Mouse (Mus musculus) neural tube, embryonic 11.5 days (tissue): ENCODE results near the gene Olfr419. TPM values are rescaled to one million over a fixed set of nuclear protein-coding genes. Genes with fewer than 3 reads are reported as not detected.

ENCODE experiments used
- ATAC-seq: fragments of 200-750 bp; cut with Nextera tagmentation; 2 replicates; pipeline ENCODE4 v1.8.0; 2017; ENCODE audit warnings: moderate number of reproducible peaks, mild to moderate bottlenecking, moderate TSS enrichment, moderate library complexity; ENCODE audit not compliant: insufficient read depth, low FRiP score, low TSS enrichment
- DNase-seq: peaks from one replicate; pipeline ENCODE4 v3.0.0-alpha.2; 2015; ENCODE audit warnings: low spot score
- H3K27ac ChIP-seq: fragments of 300-500 bp; sonication (generic); 2 replicates; pipeline ENCODE4 v1.5.1; 2014; ENCODE audit warnings: low read depth, mild to moderate bottlenecking, low read length
- H3K27me3 ChIP-seq: fragments of 300-500 bp; sonication (generic); 2 replicates; pipeline ENCODE4 v1.6.1; 2014; ENCODE audit warnings: mild to moderate bottlenecking, low read length, mixed read lengths; ENCODE audit not compliant: control insufficient read depth, insufficient read depth
- H3K36me3 ChIP-seq: fragments of 300-500 bp; sonication (generic); 2 replicates; pipeline ENCODE4 v1.6.1; 2014; ENCODE audit warnings: mild to moderate bottlenecking, low read length, moderate library complexity, mixed read lengths; ENCODE audit not compliant: control insufficient read depth, insufficient read depth
- H3K4me1 ChIP-seq: fragments of 300-500 bp; sonication (generic); 2 replicates; pipeline ENCODE4 v1.6.1; 2014; ENCODE audit warnings: low read length, mixed read lengths; ENCODE audit not compliant: control insufficient read depth, insufficient read depth
- H3K4me2 ChIP-seq: fragments of 300-500 bp; sonication (generic); 2 replicates; pipeline ENCODE4 v1.6.1; 2014; ENCODE audit warnings: low read depth, mild to moderate bottlenecking, moderate library complexity
- H3K4me3 ChIP-seq: fragments of 300-500 bp; sonication (generic); 2 replicates; pipeline ENCODE4 v1.5.1; 2014; ENCODE audit warnings: low read depth, low read length
- H3K9ac ChIP-seq: fragments of 300-500 bp; sonication (generic); 2 replicates; pipeline ENCODE4 v1.6.1; 2014; ENCODE audit warnings: mild to moderate bottlenecking, low read length
- H3K9me3 ChIP-seq: fragments of 300-500 bp; sonication (generic); 2 replicates; pipeline ENCODE4 v1.6.1; 2016; ENCODE audit warnings: low read length; ENCODE audit not compliant: control insufficient read depth
- WGBS: fragments of 180-500 bp; shearing (Covaris S2); extraction: QIAGEN DNeasy Blood & Tissue Kit; methylation state at CpG from one replicate; pipeline ENCODE4 v1.1.7; 2014; 5-methylcytosine and 5-hydroxymethylcytosine counted together
- polyA plus RNA-seq: library from polyadenylated mRNA; unstranded; fragments of >200 nt; fragmentation: Nextera tagmentation; extraction: Ambion mirVana; gene quantifications from 2 replicates; pipeline ENCODE4 v1.2.1, GENCODE M21; 2014

The Olfr419 gene
- polyA plus RNA-seq, 1 experiment from 2014 or later: not detected

GRCm38 (mm10) chr1:174216528-174217204 lies 35.2 kb downstream of the Olfr419 start:
- Histone ChIP-seq H3K27ac (no peak overlapping the region), H3K36me3 (no peaks in the 10 kb centered on the region), H3K4me2 (no peak overlapping the region), H3K4me3 (no peak overlapping the region), H3K9me3 (no peaks in the 10 kb centered on the region), H3K9ac (no peak overlapping the region), H3K27me3 (no peaks in the 10 kb centered on the region), H3K4me1 (no peaks in the 10 kb centered on the region)
- WGBS: 91% methylated on average over 8 of the region's 8 CpGs
- ATAC-seq (no peak), DNase-seq (no peak)

- no peaks in the 10 kb centered on the region for H3K4me1 ChIP-seq
- H3K9ac ChIP-seq: no peak overlapping the region
- H3K9me3 ChIP-seq: no peaks in the 10 kb centered on the region
- H3K4me2 ChIP-seq: no peak overlapping the region
- WGBS: 84% methylated on average over 8 of the region's 8 CpGs
- ATAC-seq (no peak), DNase-seq (no peak)
- no peaks in the 10 kb centered on the region for H3K27me3 ChIP-seq
- no peak overlapping the region for H3K27ac ChIP-seq
- no peaks in the 10 kb centered on the region for H3K36me3 ChIP-seq
- H3K4me3 ChIP-seq: no peak overlapping the region
These were observed 36.4 kb downstream of the Olfr419 start for GRCm38 (mm10) chr1:174215270-174216038.

GRCm38 (mm10) chr1:174212286-174212685 lies 39.6 kb downstream of the Olfr419 start:
- H3K4me2 ChIP-seq: no peak overlapping the region
- H3K27me3 ChIP-seq: no peaks in the 10 kb centered on the region
- no peaks in the 10 kb centered on the region for H3K4me1 ChIP-seq
- ATAC-seq: no peak
- no peak overlapping the region for H3K9ac ChIP-seq
- no peak for DNase-seq
- H3K27ac ChIP-seq: no peak overlapping the region
- no peaks in the 10 kb centered on the region for H3K36me3 ChIP-seq
- H3K9me3 ChIP-seq: no peaks in the 10 kb centered on the region
- no peak overlapping the region for H3K4me3 ChIP-seq
- WGBS: 81% methylated on average over 5 of the region's 5 CpGs

- no peak for ATAC-seq
- Histone ChIP-seq H3K4me1 (no peaks in the 10 kb centered on the region), H3K9me3 (no peaks in the 10 kb centered on the region), H3K4me3 (no peak overlapping the region), H3K4me2 (no peak overlapping the region), H3K36me3 (no peaks in the 10 kb centered on the region), H3K27ac (no peak overlapping the region), H3K9ac (no peak overlapping the region), H3K27me3 (no peaks in the 10 kb centered on the region)
- WGBS: 84% methylated on average over 7 of the region's 7 CpGs
- no peak for DNase-seq
These were observed 47.2 kb downstream of the Olfr419 start for GRCm38 (mm10) chr1:174204699-174205098.

Other genes starting within 250 kb of the Olfr419 start
- not detected in 2 replicates for gene Ifi205, start 220.3 kb downstream of the Olfr419 start, polyA plus RNA-seq
- gene Olfr433, start 211.4 kb downstream of the Olfr419 start, polyA plus RNA-seq: not detected in 2 replicates
- not detected in 2 replicates for gene Olfr432, start 202.9 kb downstream of the Olfr419 start, polyA plus RNA-seq
- not detected in 2 replicates for gene Olfr430, start 185.5 kb downstream of the Olfr419 start, polyA plus RNA-seq
- not detected in 2 replicates for gene Olfr429, start 167.7 kb downstream of the Olfr419 start, polyA plus RNA-seq
- not detected in 2 replicates for gene Olfr427, start 155.2 kb downstream of the Olfr419 start, polyA plus RNA-seq
- gene Olfr231, start 130.9 kb downstream of the Olfr419 start, polyA plus RNA-seq: not detected in 2 replicates
- gene Olfr424, start 120.5 kb downstream of the Olfr419 start, polyA plus RNA-seq: not detected in 2 replicates
- not detected in 2 replicates for gene Olfr420, start 96.4 kb downstream of the Olfr419 start, polyA plus RNA-seq
- 2.5 TPM in 2 replicates for gene Spta1, start 79.3 kb downstream of the Olfr419 start, polyA plus RNA-seq
- gene Mptx1, start 78.5 kb upstream of the Olfr419 start, polyA plus RNA-seq: not detected in 2 replicates
- not detected in 2 replicates for gene Olfr417, start 113.1 kb upstream of the Olfr419 start, polyA plus RNA-seq
- not detected in 2 replicates for gene Olfr248, start 139.0 kb upstream of the Olfr419 start, polyA plus RNA-seq
- not detected in 2 replicates for gene Olfr414, start 172.0 kb upstream of the Olfr419 start, polyA plus RNA-seq
- not detected in 2 replicates for gene Olfr220, start 190.0 kb upstream of the Olfr419 start, polyA plus RNA-seq
- gene Fmn2, start 249.8 kb upstream of the Olfr419 start, polyA plus RNA-seq: 6.9 and 7.4 TPM in 2 replicates